Mouse (Mus musculus) embryonic fibroblast, embryonic 13.5 days (primary cell): ENCODE data around the gene P2ry13.

ENCODE experiments used
- CTCF ChIP-seq: IDR thresholded peaks from 2 replicates; pipeline ENCODE4 v1.5.1; 2011; ENCODE audit warnings: mild to moderate bottlenecking, control low read depth, low read length, moderate library complexity, borderline replicate concordance; ENCODE audit not compliant: insufficient read depth
- POLR2A ChIP-seq: IDR thresholded peaks from 2 replicates; pipeline ENCODE4 v1.6.1; 2011; ENCODE audit warnings: low read depth, mild to moderate bottlenecking, control low read depth, low read length, moderate library complexity

DNA sequence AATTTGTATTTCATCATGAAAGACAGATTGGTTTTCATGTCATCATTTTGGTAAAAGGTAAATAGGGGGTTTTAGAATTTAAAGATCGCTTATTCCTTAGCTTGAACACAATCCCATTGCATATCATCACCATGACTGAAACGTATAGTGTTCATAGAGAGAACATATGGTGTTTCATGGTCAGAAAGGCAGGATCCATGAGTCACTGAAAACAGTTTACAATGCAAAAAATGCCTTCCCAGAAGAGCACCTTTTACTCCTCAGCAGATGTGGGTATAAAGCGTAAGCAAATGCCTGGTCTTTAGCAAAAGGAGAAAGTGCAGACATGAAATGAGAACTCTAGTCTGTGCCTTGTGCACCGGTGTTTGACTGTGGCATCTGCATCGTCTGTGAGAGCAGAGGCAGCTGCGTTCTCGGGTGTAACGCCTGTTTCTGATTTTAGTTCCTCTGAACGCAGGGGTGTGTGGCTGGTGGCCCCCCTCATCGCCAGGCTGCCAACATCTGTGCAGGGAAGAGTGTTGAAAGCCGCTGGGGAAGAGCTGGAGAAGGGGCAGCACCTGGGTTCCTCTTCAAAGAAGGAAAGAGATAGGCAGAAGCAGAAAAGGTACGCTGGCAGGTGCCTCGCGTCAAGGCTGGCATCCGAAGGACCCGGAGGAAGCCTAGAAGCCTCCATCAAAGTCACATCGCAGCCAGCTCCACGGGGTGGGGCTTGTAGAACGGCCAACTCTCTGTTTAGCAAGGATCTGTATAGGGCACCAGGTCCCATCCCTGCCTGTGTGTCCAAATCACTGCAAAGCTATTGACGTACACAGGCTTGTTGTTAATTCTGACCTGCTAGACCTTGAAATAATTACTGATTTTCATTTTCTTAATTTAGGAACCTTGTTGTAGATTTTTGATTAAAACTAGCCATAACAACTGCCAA is 47.3 kb upstream of the P2ry13 start:
- TF ChIP-seq CTCF, result no peak
- no peak for TF ChIP-seq POLR2A
